Mouse (Mus musculus) heart, embryonic 12.5 days (tissue): ENCODE results near the gene Ccm2l. TPM values are rescaled to one million over a fixed set of nuclear protein-coding genes. Genes with fewer than 3 reads are reported as not detected.

ENCODE experiments used
- ATAC-seq: fragments of 200-750 bp; cut with Nextera tagmentation; 2 replicates; pipeline ENCODE4 v1.8.0; 2017; ENCODE audit warnings: moderate TSS enrichment, moderate library complexity; ENCODE audit not compliant: insufficient number of reproducible peaks, low FRiP score
- H3K27ac ChIP-seq: fragments of 300-500 bp; sonication (generic); 2 replicates; pipeline ENCODE4 v1.5.1; 2016; ENCODE audit warnings: mild to moderate bottlenecking, moderate library complexity; ENCODE audit not compliant: poor library complexity, severe bottlenecking
- H3K27me3 ChIP-seq: fragments of 300-500 bp; sonication (generic); replicated peaks from 2 replicates; pipeline ENCODE4 v1.6.1; 2016; ENCODE audit warnings: mild to moderate bottlenecking, moderate library complexity
- H3K36me3 ChIP-seq: fragments of 300-500 bp; sonication (generic); 2 replicates; pipeline ENCODE4 v1.6.1; 2016; ENCODE audit warnings: mild to moderate bottlenecking, moderate library complexity
- H3K4me1 ChIP-seq: fragments of 300-500 bp; sonication (generic); replicated peaks from 2 replicates; pipeline ENCODE4 v1.6.1; 2016; ENCODE audit warnings: mild to moderate bottlenecking
- H3K4me2 ChIP-seq: fragments of 300-500 bp; sonication (generic); 2 replicates; pipeline ENCODE4 v1.6.1; 2016; ENCODE audit warnings: mild to moderate bottlenecking, moderate library complexity
- H3K4me3 ChIP-seq: fragments of 300-500 bp; sonication (generic); 2 replicates; pipeline ENCODE4 v1.5.1; 2016; ENCODE audit warnings: mild to moderate bottlenecking
- H3K9ac ChIP-seq: fragments of 300-500 bp; sonication (generic); 2 replicates; pipeline ENCODE4 v1.6.1; 2016; ENCODE audit warnings: mild to moderate bottlenecking, moderate library complexity
- H3K9me3 ChIP-seq: fragments of 300-500 bp; sonication (generic); replicated peaks from 2 replicates; pipeline ENCODE4 v1.6.1; 2016; ENCODE audit warnings: mild to moderate bottlenecking, moderate library complexity
- WGBS: fragments of 180-500 bp; shearing (Covaris S2); methylation state at CpG from one replicate; pipeline ENCODE4 v1.1.7; 2016; 5-methylcytosine and 5-hydroxymethylcytosine counted together
- polyA plus RNA-seq: library from polyadenylated mRNA; unstranded; fragments of >200 nt; fragmentation: Nextera tagmentation; extraction: Ambion mirVana; gene quantifications from 2 replicates; pipeline ENCODE4 v1.2.1, GENCODE M21; 2016

Ccm2l gene
- polyA plus RNA-seq, 1 experiment from 2014 or later: 7.9 TPM

DNA sequence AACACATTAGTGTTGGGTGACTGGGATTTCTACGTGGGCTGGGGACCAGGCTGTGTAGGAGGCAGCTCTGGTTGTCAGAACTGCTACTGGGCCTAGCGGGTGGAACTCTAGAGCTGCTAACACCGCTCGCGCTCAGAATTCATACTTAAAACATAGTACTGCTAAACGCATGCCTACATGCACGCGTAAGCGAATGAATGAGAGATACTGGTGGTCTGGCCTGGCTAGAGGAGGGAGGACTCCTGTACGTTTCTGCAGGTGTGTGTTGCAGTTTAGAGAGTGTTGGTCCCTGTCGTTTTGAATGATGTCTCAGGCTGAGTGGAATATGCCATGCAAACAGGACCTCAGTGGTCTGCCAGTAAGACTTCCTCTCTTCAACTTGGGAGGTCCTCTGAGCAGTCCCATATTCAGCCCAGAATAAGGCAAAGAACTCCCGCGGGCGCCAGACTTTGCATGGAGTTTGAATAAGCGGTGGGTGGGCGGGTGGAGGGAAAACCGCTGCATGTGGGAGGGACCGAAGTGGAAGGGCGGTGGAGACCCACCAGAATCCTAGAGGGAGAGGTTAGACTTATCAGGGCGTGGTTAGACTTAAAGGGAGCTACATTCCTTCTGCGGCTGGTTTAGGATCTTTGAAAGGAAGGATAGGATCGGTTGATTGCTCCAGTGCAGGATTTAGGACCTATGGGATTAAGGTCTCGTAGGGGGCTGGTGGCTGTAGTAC, 41.5 kb downstream of the Ccm2l start:
- 34% methylated on average over 23 of the region's 23 CpGs for WGBS
- ATAC-seq: no peak
- Histone ChIP-seq H3K27me3 (peaks cover 81% of the 10 kb centered on the region), H3K4me3 (peak overlapping the region; percentile 46), H3K36me3 (no peaks in the 10 kb centered on the region), H3K27ac (no peak overlapping the region), H3K9me3 (no peaks in the 10 kb centered on the region), H3K4me2 (peak overlapping the region; percentile 87), H3K4me1 (peaks cover 16% of the 10 kb centered on the region), H3K9ac (no peak overlapping the region)

DNA sequence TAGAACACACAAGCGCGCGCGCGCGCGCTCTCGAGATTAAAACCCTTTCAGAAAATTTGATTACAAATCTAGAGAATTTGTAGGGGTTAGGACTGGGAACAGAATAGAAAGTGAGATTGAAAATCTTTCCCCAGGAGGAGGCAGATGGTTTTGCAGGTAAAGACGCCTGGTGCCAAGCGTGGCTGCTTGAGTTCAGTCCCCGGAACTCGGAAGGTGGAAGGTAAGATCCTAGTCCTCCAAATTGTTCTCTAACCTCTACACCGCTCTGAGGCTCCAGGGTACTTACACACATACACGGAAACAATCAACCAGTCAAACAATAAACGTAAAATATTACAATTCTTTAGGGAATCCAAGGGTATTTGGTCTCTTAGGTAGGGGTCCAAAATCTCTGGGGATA, 42.0 kb downstream of the Ccm2l start:
- peaks cover 81% of the 10 kb centered on the region for H3K27me3 ChIP-seq
- WGBS: 3% methylated on average over 15 of the region's 15 CpGs

DNA sequence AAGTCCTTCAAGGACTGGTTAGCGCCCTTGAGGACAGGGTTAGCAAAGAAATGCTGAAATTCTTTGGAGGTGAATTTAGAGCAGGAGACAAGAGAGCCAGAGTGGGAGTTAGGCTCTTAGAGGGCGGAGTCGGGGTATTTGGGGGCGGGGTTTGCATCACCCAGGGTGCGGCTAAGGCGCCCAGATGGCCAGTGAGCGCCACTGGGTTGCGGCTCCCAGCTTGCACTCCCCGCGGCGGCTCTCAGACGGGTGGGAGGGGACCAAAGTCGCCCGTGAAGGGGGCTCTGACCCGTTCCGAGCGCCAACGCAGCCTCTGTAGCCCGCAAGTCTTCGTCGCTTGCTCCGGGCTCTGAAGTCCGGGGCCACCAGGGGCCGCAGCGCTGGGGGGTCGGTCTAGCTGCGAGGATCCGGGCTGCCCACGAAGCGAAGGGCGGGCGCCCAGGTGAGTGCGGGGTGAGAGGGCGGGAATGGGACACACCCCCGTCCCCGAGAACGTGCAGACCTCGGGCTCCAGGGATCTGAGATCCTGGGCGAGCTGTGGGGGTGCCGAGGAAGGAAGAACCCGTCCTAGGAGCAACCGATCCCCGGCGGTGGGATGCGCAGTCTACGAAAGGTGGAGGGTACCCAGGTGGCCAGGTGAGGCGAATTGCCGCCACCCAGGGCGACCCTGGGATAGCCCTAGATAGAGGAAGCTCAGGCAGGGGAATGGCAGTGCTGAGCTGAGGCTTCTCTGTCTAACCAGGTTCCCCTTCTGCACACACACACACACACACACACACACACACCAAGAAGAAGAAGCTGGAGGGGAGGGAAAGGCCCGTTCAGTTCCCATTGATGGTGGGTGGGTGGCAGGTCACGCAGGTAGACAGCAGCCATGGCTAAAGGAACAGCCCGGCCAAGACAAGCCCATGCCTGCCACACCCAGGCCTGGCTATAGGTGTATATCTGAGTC, 42.8 kb downstream of the Ccm2l start, which contains the start of gene Hck:
Hck (plus strand) TSS at position 156 of the 952 bp plus-strand sequence.
- Histone ChIP-seq H3K9ac (peak within 1 kb of the TSS; percentile 21), H3K27me3 (peaks cover 82% of the 10 kb centered on the region), H3K4me2 (peak within 1 kb of the TSS; percentile 87), H3K36me3 (no peaks in the 10 kb centered on the region), H3K27ac (no peak within 1 kb of the TSS), H3K4me1 (peaks cover 16% of the 10 kb centered on the region), H3K9me3 (no peaks in the 10 kb centered on the region), H3K4me3 (peak within 1 kb of the TSS; percentile 46)
- WGBS: 4% methylated on average over 52 of the region's 52 CpGs
- ATAC-seq: peak; percentile 68

More for the DNA sequence above, 42.0 kb downstream of the Ccm2l start:
- no peak overlapping the region for H3K27ac ChIP-seq
- no peaks in the 10 kb centered on the region for H3K36me3 ChIP-seq
- no peaks in the 10 kb centered on the region for H3K9me3 ChIP-seq
- no peak for ATAC-seq
- no peak overlapping the region for H3K9ac ChIP-seq
- H3K4me3 ChIP-seq: peak overlapping the region; percentile 46
- H3K4me2 ChIP-seq: peak overlapping the region; percentile 87
- H3K4me1 ChIP-seq: peaks cover 16% of the 10 kb centered on the region

DNA sequence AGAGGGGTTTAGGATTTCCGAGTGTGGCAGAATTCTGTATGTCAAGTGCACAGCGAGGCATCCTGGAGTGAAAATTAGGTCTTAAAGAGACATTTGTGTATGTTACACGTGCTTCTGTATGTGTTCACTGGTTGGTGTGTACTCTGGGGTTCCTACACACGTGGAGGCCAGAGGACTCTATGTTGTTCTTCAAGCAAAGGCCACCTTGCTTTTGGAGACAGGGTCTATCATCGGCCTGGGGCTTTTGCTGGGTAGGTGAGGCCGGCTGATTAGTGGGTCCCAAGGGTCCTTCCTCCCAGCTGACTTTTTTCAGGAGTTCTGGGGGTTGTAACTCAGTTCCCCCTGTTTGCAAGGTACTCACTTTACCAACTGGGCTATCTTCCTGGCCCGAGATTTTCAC, 43.8 kb downstream of the Ccm2l start:
- 65% methylated on average over 7 of the region's 7 CpGs for WGBS
- H3K4me2 ChIP-seq: no peak overlapping the region
- H3K4me3 ChIP-seq: no peak overlapping the region
- H3K9me3 ChIP-seq: no peaks in the 10 kb centered on the region
- H3K27ac ChIP-seq: no peak overlapping the region
- H3K27me3 ChIP-seq: peaks cover 85% of the 10 kb centered on the region
- peaks cover 16% of the 10 kb centered on the region for H3K4me1 ChIP-seq
- H3K36me3 ChIP-seq: no peaks in the 10 kb centered on the region
- no peak overlapping the region for H3K9ac ChIP-seq
- no peak for ATAC-seq

DNA sequence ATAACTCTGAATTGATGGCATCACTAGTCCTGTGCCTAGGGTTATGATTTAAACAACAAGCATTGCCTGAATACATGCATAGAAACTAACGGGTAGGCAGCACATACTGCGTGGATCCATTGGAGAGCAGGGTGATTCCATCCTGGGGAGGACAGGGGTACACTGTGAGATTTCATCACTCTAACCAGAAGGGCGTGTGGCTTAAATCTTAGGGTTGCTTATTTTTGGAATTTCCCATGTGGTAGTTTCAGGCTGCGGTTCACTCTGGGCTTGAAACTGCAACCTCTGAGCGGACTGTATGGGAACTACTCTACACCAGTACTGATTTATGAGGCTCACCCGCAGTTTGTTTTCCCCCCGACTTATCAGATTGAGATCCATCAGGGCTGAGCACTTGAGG, 45.5 kb downstream of the Ccm2l start:
- peaks cover 76% of the 10 kb centered on the region for H3K27me3 ChIP-seq
- no peak overlapping the region for H3K4me3 ChIP-seq
- H3K9me3 ChIP-seq: no peaks in the 10 kb centered on the region
- 73% methylated on average over 7 of the region's 7 CpGs for WGBS
- ATAC-seq: no peak
- no peak overlapping the region for H3K27ac ChIP-seq
- no peak overlapping the region for H3K9ac ChIP-seq
- no peak overlapping the region for H3K4me2 ChIP-seq
- H3K36me3 ChIP-seq: no peaks in the 10 kb centered on the region
- H3K4me1 ChIP-seq: peaks cover 16% of the 10 kb centered on the region

DNA sequence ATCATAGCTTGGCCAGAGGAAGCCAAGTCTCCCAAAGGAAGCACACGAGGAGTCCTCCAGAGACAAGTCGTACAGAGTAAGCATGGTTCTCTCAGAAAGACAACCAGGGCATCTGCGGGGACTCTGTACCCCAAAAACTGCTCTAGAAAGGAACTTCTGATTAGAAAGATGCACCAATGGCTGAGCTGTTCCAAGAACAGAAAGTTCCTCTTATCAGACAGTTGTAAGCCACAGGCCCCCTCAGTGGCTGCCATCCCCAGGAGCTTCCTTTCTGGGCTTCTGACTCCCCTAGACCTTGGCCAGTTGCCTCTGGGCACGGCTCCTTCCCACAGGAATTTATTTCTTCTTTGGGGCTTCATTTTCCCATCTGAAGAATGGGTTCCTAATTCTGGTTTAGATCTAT, 49.9 kb downstream of the Ccm2l start:
- Histone ChIP-seq H3K9me3 (no peaks in the 10 kb centered on the region), H3K4me1 (no peaks in the 10 kb centered on the region), H3K9ac (no peak overlapping the region), H3K36me3 (no peaks in the 10 kb centered on the region), H3K27ac (no peak overlapping the region), H3K27me3 (peaks cover 32% of the 10 kb centered on the region), H3K4me3 (no peak overlapping the region), H3K4me2 (no peak overlapping the region)
- WGBS: 64% methylated on average over 4 of the region's 4 CpGs
- ATAC-seq: no peak

DNA sequence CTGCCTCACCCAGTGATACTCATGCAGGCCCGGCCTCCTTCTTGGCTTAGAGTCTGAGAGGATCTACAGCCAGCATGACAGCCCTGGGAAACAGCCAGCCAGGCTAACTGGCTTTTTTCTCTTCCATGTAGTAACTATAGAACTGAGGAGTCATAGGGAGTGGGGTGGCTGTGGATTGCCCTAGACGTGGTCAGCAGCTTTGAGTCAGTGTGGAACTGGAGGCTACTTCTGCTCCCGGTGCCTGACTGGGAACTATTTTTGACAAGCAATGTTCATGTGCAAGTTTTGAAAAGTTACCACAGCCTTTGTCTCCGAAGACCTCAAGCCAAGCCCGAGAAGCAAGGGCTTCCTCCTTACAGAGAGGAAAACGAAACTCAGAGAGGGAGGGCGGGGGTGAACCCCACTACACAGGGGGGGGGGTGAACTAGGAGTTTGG, 51.3 kb downstream of the Ccm2l start:
- no peaks in the 10 kb centered on the region for H3K4me1 ChIP-seq
- H3K4me2 ChIP-seq: no peak overlapping the region
- H3K4me3 ChIP-seq: no peak overlapping the region
- H3K9me3 ChIP-seq: no peaks in the 10 kb centered on the region
- WGBS: 82% methylated on average over 7 of the region's 7 CpGs
- peaks cover 19% of the 10 kb centered on the region for H3K27me3 ChIP-seq
- H3K9ac ChIP-seq: no peak overlapping the region
- H3K27ac ChIP-seq: no peak overlapping the region
- H3K36me3 ChIP-seq: no peaks in the 10 kb centered on the region
- ATAC-seq: no peak

DNA sequence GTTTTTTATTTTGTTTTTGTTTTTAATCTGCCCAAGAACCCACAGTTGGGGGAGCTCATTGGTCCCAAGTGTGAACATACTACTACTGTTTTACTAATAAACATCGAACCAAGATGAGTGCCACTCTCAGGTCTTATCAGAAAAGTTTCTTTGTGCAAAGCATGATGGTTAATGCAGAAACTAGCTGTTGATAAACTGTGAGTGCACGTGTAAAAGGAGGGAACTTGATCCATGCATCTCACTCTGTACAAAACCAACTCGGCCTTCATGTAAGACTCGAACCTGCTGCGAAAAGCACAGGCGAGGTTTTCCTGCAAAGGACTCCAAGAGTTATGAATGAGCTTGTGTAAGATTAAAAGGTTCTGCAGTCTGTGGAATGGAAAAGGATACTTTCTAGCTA, 53.7 kb downstream of the Ccm2l start:
- no peaks in the 10 kb centered on the region for H3K9me3 ChIP-seq
- H3K9ac ChIP-seq: no peak overlapping the region
- H3K4me1 ChIP-seq: no peaks in the 10 kb centered on the region
- no peak for ATAC-seq
- 77% methylated on average over 6 of the region's 6 CpGs for WGBS
- H3K27me3 ChIP-seq: peaks cover 8% of the 10 kb centered on the region; the same call in 1 of the 2 replicates
- no peak overlapping the region for H3K27ac ChIP-seq
- H3K36me3 ChIP-seq: no peaks in the 10 kb centered on the region
- no peak overlapping the region for H3K4me3 ChIP-seq
- no peak overlapping the region for H3K4me2 ChIP-seq

DNA sequence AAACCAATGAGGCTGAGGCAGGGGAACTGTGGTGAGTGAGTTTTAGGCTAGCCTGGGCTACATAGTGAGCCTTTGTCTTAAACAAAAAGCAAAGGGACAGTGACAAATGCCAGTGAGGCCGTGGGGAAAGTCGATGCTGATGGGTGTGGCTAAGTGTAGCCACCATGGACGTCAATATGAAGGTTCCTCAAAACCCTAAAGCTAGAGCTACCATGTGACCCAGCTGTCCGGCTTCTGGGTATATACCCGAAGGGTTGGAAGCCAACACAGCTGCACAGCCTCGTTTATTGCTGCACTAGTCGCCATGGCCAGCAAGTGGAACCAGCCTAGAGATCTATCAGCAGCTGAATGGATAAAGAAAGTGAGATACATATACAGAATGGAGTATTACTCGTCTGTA, 54.4 kb downstream of the Ccm2l start:
- 68% methylated on average over 8 of the region's 8 CpGs for WGBS
- H3K27ac ChIP-seq: no peak overlapping the region
- peaks cover 3% of the 10 kb centered on the region; the same call in 1 of the 2 replicates for H3K27me3 ChIP-seq
- H3K4me1 ChIP-seq: no peaks in the 10 kb centered on the region
- no peaks in the 10 kb centered on the region for H3K9me3 ChIP-seq
- H3K36me3 ChIP-seq: no peaks in the 10 kb centered on the region
- no peak overlapping the region for H3K9ac ChIP-seq
- H3K4me2 ChIP-seq: no peak overlapping the region
- no peak overlapping the region for H3K4me3 ChIP-seq
- no peak for ATAC-seq

DNA sequence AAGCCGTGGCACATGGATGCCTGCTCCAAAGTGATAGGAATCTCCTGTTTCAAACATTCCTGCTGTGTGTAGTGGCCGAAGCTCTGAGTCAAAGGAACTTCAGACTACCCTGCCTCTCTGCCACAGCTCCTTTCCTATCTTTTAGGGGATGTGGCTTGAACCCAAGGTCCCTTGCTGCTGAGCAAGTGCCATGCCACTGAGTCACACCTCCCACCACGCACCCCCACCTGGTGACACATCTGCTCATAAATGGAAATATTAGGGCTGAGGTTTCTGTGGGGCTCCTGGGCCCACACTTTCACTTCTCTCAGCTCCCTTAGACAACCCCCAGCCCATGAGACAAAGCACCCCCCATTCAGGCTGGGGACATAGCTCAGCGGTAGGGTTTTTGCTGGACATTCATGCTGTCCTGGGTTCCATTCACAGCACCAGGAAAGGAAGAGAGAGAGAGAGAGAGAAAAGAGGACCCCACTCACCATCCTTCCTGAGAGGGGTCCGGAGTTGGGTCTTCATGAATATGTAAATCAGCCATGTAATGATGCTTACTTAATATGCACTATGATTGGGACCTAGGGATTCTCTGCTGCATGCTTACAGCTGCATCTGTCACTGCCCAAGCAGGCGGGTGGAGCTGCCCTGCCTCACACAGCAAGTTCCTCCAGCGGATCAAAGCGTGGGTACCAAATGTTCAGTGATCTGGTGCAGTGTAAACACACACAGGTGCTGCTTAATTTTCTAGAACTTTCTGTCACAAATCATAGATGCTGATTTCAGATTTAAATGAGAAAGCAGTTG, 56.3 kb downstream of the Ccm2l start:
- Histone ChIP-seq H3K9me3 (no peaks in the 10 kb centered on the region), H3K36me3 (no peaks in the 10 kb centered on the region), H3K4me1 (no peaks in the 10 kb centered on the region), H3K4me3 (no peak overlapping the region), H3K27me3 (peaks cover 14% of the 10 kb centered on the region; the same call in 1 of the 2 replicates), H3K27ac (no peak overlapping the region), H3K4me2 (no peak overlapping the region), H3K9ac (no peak overlapping the region)
- no peak for ATAC-seq
- WGBS: 64% methylated on average over 8 of the region's 8 CpGs
